Mouse (Mus musculus) liver, postnatal 0 days (tissue): ENCODE measurements around the gene Atp6v1c2. TPM values are rescaled to one million over a fixed set of nuclear protein-coding genes. Genes with fewer than 3 reads are reported as not detected.
A peak's percentile ranks its signal among the peaks of the same experiment; 100 is the strongest.

Experiments used
- ATAC-seq: fragments of 200-750 bp; cut with Nextera tagmentation; 2 replicates; pipeline ENCODE4 v1.8.0; 2017; ENCODE audit warnings: mild to moderate bottlenecking, moderate library complexity
- DNase-seq: peaks from one replicate; pipeline ENCODE4 v3.0.0-alpha.2; 2016
- H3K27ac ChIP-seq: fragments of 300-500 bp; sonication (generic); 2 replicates; pipeline ENCODE4 v1.5.1; 2014; ENCODE audit warnings: antibody characterized with exemption, moderate library complexity, mild to moderate bottlenecking, low read depth
- H3K27me3 ChIP-seq: fragments of 300-500 bp; sonication (generic); 2 replicates; pipeline ENCODE4 v1.6.1; 2014; ENCODE audit warnings: low read length, control low read depth, mixed read lengths; ENCODE audit not compliant: insufficient read depth
- H3K36me3 ChIP-seq: fragments of 300-500 bp; sonication (generic); replicated peaks from 2 replicates; pipeline ENCODE4 v1.6.1; 2014; ENCODE audit warnings: mild to moderate bottlenecking, control low read depth, low read length, moderate library complexity, mixed read lengths; ENCODE audit not compliant: insufficient read depth
- H3K4me1 ChIP-seq: fragments of 300-500 bp; sonication (generic); 2 replicates; pipeline ENCODE4 v1.6.1; 2014; ENCODE audit warnings: antibody characterized with exemption, mild to moderate bottlenecking, control low read depth; ENCODE audit not compliant: insufficient read depth
- H3K4me2 ChIP-seq: fragments of 300-500 bp; sonication (generic); 2 replicates; pipeline ENCODE4 v1.6.1; 2014; ENCODE audit warnings: low read depth, mild to moderate bottlenecking, low read length, moderate library complexity, mixed read lengths
- H3K4me3 ChIP-seq: fragments of 300-500 bp; sonication (generic); 2 replicates; pipeline ENCODE4 v1.5.1; 2014; ENCODE audit warnings: low read depth, low read length
- H3K9ac ChIP-seq: fragments of 300-500 bp; sonication (generic); replicated peaks from 2 replicates; pipeline ENCODE4 v1.6.1; 2014; ENCODE audit warnings: mild to moderate bottlenecking, moderate library complexity
- H3K9me3 ChIP-seq: fragments of 300-500 bp; sonication (generic); 2 replicates; pipeline ENCODE4 v1.6.1; 2016; ENCODE audit warnings: mild to moderate bottlenecking, control low read depth, low read length, mixed read lengths
- CTCF ChIP-seq: sonication (generic); IDR thresholded peaks from 2 replicates; pipeline ENCODE4 v1.5.1; 2016; ENCODE audit warnings: antibody characterized with exemption, low read depth
- EP300 ChIP-seq: IDR thresholded peaks from 2 replicates; pipeline ENCODE4 v1.6.1; 2016; ENCODE audit warnings: antibody characterized with exemption, low read depth, mild to moderate bottlenecking
- WGBS: fragments of 180-500 bp; shearing (Covaris S2); extraction: QIAGEN DNeasy Blood & Tissue Kit; methylation state at CpG from one replicate; pipeline ENCODE4 v1.1.7; 2014; ENCODE audit not compliant: insufficient replicate concordance; 5-methylcytosine and 5-hydroxymethylcytosine counted together
- polyA plus RNA-seq: library from polyadenylated mRNA; unstranded; fragments of >200 nt; fragmentation: Nextera tagmentation; extraction: Ambion mirVana; gene quantifications from 2 replicates; pipeline ENCODE4 v1.2.1, GENCODE M21; 2015

The Atp6v1c2 gene
- polyA plus RNA-seq, 1 experiment from 2014 or later: 0.18 TPM

DNA sequence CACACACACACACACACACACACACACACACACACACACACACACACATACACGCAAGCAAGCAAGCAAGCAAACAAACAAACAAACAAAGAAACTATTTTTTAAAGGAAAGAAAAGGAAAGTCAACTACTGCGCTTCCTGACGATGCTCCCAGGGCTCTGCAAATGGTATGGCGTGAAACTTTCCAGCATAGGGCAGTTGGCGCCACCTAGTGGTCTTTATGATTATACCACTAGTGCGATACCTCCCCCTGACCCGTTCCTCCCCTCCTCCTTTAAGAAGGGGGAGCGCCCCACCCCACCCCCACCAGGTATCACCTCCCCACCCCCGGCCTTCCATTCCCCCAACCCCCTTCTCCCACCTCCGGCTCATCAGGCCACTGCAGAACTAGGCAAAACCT is 72.3 kb downstream of the Atp6v1c2 start:
- WGBS: 4% methylated on average over 7 of the region's 10 CpGs
- Histone ChIP-seq H3K9me3 (no peaks in the 10 kb centered on the region), H3K27ac (no peak overlapping the region), H3K4me2 (no peak overlapping the region), H3K4me3 (no peak overlapping the region), H3K9ac (no peak overlapping the region), H3K36me3 (no peaks in the 10 kb centered on the region), H3K4me1 (no peaks in the 10 kb centered on the region), H3K27me3 (no peaks in the 10 kb centered on the region)
- ATAC-seq (0 out of 2 replicates have a peak, but pooled peaks have one; percentile 38), DNase-seq (peak; percentile 50)
- TF ChIP-seq EP300 (no peak), CTCF (peak; percentile 81)

DNA sequence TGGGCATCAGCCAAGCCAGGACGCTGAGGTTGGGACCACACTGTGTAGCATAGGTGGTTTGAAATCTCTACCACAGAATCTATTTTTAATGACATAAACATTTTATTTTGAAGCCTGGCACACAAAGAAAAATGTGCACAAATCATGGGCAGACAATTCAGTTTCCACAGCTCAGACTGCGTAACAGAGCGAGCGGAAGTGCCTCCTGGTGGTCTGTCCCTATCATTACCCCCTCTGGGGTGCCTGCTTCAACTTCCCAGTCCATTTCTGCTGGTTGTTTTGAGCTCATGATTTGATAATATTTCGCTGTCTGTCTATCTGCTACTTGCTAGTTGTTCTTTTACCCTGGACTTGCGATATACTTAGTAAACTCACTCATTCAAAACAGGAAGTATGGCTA is 73.6 kb downstream of the Atp6v1c2 start:
- H3K27me3 ChIP-seq: no peaks in the 10 kb centered on the region
- no peak overlapping the region for H3K4me3 ChIP-seq
- WGBS: 70% methylated on average over 6 of the region's 6 CpGs

DNA sequence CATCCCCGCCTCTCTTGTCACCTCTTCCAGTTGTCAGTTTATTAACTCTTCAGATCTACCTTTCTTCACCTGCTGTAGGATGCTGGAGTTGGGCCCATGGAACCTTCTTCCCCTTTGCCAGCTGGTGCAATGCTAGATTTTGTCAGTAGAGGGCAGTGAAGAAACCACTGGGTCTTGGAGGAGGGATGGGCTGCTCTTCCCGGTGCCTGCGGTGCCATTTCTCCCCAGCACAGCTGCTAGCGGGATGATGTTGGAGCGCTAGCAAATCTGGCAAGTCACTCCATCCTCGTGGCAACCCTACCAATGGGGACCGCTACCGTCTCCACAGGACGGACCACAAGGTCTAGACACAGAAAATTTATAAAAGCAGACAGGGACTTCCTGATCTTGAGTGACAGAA is 76.1 kb downstream of the Atp6v1c2 start:
- Histone ChIP-seq H3K27me3 (no peaks in the 10 kb centered on the region), H3K4me2 (no peak overlapping the region), H3K4me3 (no peak overlapping the region), H3K9ac (no peak overlapping the region), H3K9me3 (no peaks in the 10 kb centered on the region), H3K27ac (no peak overlapping the region), H3K36me3 (no peaks in the 10 kb centered on the region), H3K4me1 (no peaks in the 10 kb centered on the region)
- ATAC-seq: no peak
- 10% methylated on average over 9 of the region's 9 CpGs for WGBS
- TF ChIP-seq EP300 (no peak), CTCF (peak; percentile 70)
- DNase-seq: peak; percentile 64

More for the DNA sequence above, 73.6 kb downstream of the Atp6v1c2 start:
- H3K4me1 ChIP-seq: no peaks in the 10 kb centered on the region
- no peak overlapping the region for H3K9ac ChIP-seq
- TF ChIP-seq CTCF: no peak
- TF ChIP-seq EP300: no peak
- ATAC-seq (no peak), DNase-seq (no peak)
- H3K9me3 ChIP-seq: no peaks in the 10 kb centered on the region
- no peak overlapping the region for H3K27ac ChIP-seq
- no peaks in the 10 kb centered on the region for H3K36me3 ChIP-seq
- no peak overlapping the region for H3K4me2 ChIP-seq

DNA sequence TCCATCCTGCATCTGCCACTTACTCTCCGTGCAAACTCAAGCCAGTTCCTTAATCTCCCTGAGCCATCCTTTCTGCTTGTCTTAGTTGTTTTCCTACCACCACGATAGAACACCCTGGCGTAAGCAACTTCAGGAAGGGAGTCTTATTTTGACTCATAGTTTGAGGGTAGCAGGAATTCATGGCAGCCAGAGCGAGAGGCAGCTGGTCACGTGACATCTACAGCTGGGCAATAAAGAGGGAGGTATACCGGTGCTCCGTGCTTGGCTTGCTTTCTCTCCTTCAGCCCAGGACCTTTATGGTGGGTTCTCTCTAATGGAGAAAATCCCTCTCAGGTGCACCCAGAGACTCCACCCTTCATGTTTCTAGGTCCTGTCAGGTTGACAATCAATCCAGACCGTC is 78.2 kb downstream of the Atp6v1c2 start:
- H3K27ac ChIP-seq: no peak overlapping the region
- no peak overlapping the region for H3K4me3 ChIP-seq
- DNase-seq (no peak), ATAC-seq (no peak)
- no peaks in the 10 kb centered on the region for H3K4me1 ChIP-seq
- TF ChIP-seq CTCF (no peak), EP300 (no peak)
- 65% methylated on average over 8 of the region's 8 CpGs for WGBS
- H3K9me3 ChIP-seq: no peaks in the 10 kb centered on the region
- H3K36me3 ChIP-seq: no peaks in the 10 kb centered on the region
- H3K9ac ChIP-seq: no peak overlapping the region
- H3K27me3 ChIP-seq: no peaks in the 10 kb centered on the region
- H3K4me2 ChIP-seq: no peak overlapping the region

DNA sequence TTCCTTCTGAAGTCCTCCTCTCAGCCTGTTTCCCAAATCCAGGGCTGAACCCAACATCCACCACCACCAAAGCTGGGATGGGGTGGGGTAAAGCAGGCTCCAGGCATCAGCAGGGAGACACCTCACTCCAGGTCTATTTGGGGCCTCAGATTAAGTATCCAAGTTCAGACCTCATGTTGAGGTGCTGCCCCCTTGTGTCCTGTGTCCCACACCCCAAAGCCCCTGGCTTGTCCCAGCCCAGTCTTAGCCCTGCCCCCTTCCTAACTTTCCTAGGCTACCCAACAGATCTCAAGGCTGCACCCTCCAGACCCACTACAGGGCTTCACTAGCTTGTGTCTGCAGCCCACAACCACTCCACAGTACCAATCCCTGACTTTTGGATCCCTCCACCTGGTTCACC is 87.1 kb downstream of the Atp6v1c2 start:
- TF ChIP-seq CTCF (0 out of 2 replicates have a peak, but pooled peaks have one; percentile 5), EP300 (no peak)
- Histone ChIP-seq H3K27ac (no peak overlapping the region), H3K36me3 (no peaks in the 10 kb centered on the region), H3K9me3 (no peaks in the 10 kb centered on the region), H3K9ac (no peak overlapping the region), H3K4me1 (no peaks in the 10 kb centered on the region), H3K4me3 (no peak overlapping the region), H3K4me2 (no peak overlapping the region), H3K27me3 (no peaks in the 10 kb centered on the region)
- DNase-seq (no peak), ATAC-seq (no peak)

DNA sequence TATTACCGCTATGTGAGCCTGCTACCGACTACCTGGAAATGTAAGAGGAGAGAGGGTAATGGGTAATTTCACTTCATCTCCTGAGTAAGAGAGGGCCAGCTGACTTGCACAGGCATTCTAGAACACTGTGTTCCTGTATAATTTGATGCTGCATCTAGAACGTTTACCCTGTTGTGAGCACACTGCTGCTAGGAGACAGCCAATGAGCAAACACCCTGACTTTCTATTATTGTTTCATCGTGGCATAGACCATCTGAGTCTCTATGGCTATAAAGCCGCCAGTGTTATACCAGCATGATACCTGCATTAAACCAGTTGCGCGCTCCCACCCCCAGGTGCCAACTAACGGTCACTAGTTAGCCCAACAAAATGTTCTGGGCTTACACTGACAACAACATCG is 87.5 kb downstream of the Atp6v1c2 start:
- TF ChIP-seq EP300: no peak
- no peak for TF ChIP-seq CTCF
- WGBS: 85% methylated on average over 9 of the region's 9 CpGs
- no peak for ATAC-seq

DNA sequence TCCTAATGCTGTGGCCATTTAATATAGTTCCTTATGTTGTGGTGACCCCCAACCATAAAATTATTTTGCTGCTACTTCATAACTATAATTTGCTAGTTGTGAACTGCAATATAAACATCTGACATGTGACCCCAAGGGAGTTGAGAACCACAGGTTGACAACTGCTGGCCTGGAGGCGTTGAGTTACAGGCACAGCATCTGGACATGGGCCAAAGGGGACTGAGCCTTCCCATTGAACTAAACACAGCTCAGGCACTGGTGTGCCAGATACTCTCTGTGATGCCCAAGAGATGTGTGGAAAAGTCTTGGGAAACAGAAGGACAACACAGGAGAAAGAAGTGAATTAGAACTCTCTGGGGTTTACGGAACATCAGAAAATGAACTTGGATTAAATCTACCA is 88.1 kb downstream of the Atp6v1c2 start:
- Histone ChIP-seq H3K4me1 (no peaks in the 10 kb centered on the region), H3K36me3 (no peaks in the 10 kb centered on the region), H3K27me3 (no peaks in the 10 kb centered on the region), H3K4me3 (no peak overlapping the region), H3K4me2 (no peak overlapping the region), H3K9ac (no peak overlapping the region), H3K9me3 (no peaks in the 10 kb centered on the region), H3K27ac (no peak overlapping the region)
- no peak for DNase-seq
- TF ChIP-seq EP300: no peak
- TF ChIP-seq CTCF: no peak
- no peak for ATAC-seq
- WGBS: 77% methylated on average over 2 of the region's 2 CpGs

More for the DNA sequence above, 87.5 kb downstream of the Atp6v1c2 start:
- Histone ChIP-seq H3K36me3 (no peaks in the 10 kb centered on the region), H3K27ac (no peak overlapping the region), H3K4me3 (no peak overlapping the region), H3K9me3 (no peaks in the 10 kb centered on the region), H3K4me2 (no peak overlapping the region), H3K9ac (no peak overlapping the region), H3K27me3 (no peaks in the 10 kb centered on the region), H3K4me1 (no peaks in the 10 kb centered on the region)
- DNase-seq: no peak
